Mouse (Mus musculus) limb, embryonic 11.5 days (tissue): Measurements from ENCODE around the gene Gabra4. TPM values are rescaled to one million over a fixed set of nuclear protein-coding genes. Genes with fewer than 3 reads are reported as not detected.

Experiments
- ATAC-seq: fragments of 200-750 bp; cut with Nextera tagmentation; 2 replicates; pipeline ENCODE4 v1.8.0; 2017; ENCODE audit warnings: low read depth; ENCODE audit not compliant: insufficient number of reproducible peaks, low FRiP score, low TSS enrichment
- DNase-seq: peaks from one replicate; pipeline ENCODE4 v3.0.0-alpha.2; 2015; ENCODE audit warnings: low spot score
- H3K27ac ChIP-seq: fragments of 300-500 bp; sonication (generic); replicated peaks from 2 replicates; pipeline ENCODE4 v1.5.1; 2014; ENCODE audit warnings: low read depth, mild to moderate bottlenecking, low read length
- H3K27me3 ChIP-seq: fragments of 300-500 bp; sonication (generic); 2 replicates; pipeline ENCODE4 v1.6.1; 2014; ENCODE audit warnings: mild to moderate bottlenecking, low read length, mixed read lengths; ENCODE audit not compliant: control insufficient read depth, insufficient read depth
- H3K36me3 ChIP-seq: fragments of 300-500 bp; sonication (generic); 2 replicates; pipeline ENCODE4 v1.6.1; 2014; ENCODE audit warnings: mild to moderate bottlenecking, low read length, moderate library complexity, mixed read lengths; ENCODE audit not compliant: control insufficient read depth, insufficient read depth
- H3K4me1 ChIP-seq: fragments of 300-500 bp; sonication (generic); 2 replicates; pipeline ENCODE4 v1.6.1; 2014; ENCODE audit warnings: low read length, mixed read lengths; ENCODE audit not compliant: control insufficient read depth, insufficient read depth
- H3K4me2 ChIP-seq: fragments of 300-500 bp; sonication (generic); 2 replicates; pipeline ENCODE4 v1.6.1; 2014; ENCODE audit warnings: low read depth, mild to moderate bottlenecking, moderate library complexity; ENCODE audit not compliant: severe bottlenecking
- H3K4me3 ChIP-seq: fragments of 300-500 bp; sonication (generic); 2 replicates; pipeline ENCODE4 v1.5.1; 2014; ENCODE audit warnings: low read depth, low read length
- H3K9ac ChIP-seq: fragments of 300-500 bp; sonication (generic); 2 replicates; pipeline ENCODE4 v1.6.1; 2014; ENCODE audit warnings: mild to moderate bottlenecking, low read length
- H3K9me3 ChIP-seq: fragments of 300-500 bp; sonication (generic); 2 replicates; pipeline ENCODE4 v1.6.1; 2016; ENCODE audit warnings: low read length; ENCODE audit not compliant: control insufficient read depth
- WGBS: fragments of 180-500 bp; shearing (Covaris S2); extraction: QIAGEN DNeasy Blood & Tissue Kit; methylation state at CpG from one replicate; pipeline ENCODE4 v1.1.7; 2014; 5-methylcytosine and 5-hydroxymethylcytosine counted together
- polyA plus RNA-seq: library from polyadenylated mRNA; unstranded; fragments of >200 nt; fragmentation: Nextera tagmentation; extraction: Ambion mirVana; gene quantifications from 2 replicates; pipeline ENCODE4 v1.2.1, GENCODE M21; 2014

Gabra4 gene
- 1.8 and 2.7 TPM in 2 replicates for polyA plus RNA-seq

DNA sequence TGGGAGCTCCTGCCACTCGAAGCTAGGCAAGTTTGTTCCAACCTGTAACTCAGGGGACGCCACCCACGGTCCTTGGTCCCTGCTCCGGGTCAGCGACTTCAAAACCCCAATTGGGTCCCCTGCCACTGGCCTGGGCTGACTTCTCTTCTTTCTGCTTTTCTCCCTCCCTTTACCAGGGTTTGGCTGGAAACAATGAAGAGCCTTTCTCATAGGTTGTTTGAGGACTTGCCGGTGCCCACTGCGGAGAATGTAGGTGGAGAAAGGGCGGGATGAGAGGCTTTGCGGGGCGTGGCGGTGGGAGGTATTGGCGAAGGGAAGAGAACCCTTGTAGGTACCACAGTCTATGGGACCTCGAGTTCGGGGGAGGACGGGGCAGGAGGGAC, at the start of gene Gabra4:
Gene Gabra4, minus strand, starts transcription at position 194 of the 383 bp plus-strand sequence.
- DNase-seq: no peak
- WGBS: 2% methylated on average over 15 of the region's 15 CpGs
- no peaks in the 10 kb centered on the region for H3K9me3 ChIP-seq
- H3K27ac ChIP-seq: no peak within 1 kb of the TSS
- peak within 1 kb of the TSS; percentile 45 for H3K4me3 ChIP-seq
- peak within 1 kb of the TSS; percentile 22; the same call in 1 of the 2 replicates for H3K9ac ChIP-seq
- H3K36me3 ChIP-seq: no peaks in the 10 kb centered on the region
- H3K4me2 ChIP-seq: peak within 1 kb of the TSS; percentile 87
- peak; percentile 70 for ATAC-seq
- 0 out of 2 replicates have a peak, but pooled peaks cover 3% of the 10 kb centered on the region for H3K4me1 ChIP-seq
- peaks cover 12% of the 10 kb centered on the region for H3K27me3 ChIP-seq

DNA sequence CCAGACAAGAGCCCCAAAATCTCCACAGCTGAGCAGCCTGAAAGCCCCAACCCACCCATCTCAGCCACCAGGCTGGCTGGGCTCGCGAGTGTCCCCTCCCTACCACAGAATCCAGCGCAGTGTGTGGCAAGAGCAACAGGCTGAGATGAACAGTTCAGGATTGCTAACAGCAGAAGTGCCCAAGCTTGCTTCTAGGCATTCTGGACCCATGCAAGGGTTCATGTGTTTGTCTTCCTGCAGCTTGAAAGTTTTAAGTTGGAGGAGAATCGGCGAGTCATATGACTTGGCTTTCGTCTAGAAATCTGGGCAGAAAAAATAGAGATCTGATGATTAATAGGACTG, 43.1 kb upstream of the Gabra4 start:
- Histone ChIP-seq H3K27me3 (peaks cover 8% of the 10 kb centered on the region), H3K9ac (peak overlapping the region; percentile 30; the same call in 1 of the 2 replicates), H3K27ac (no peak overlapping the region), H3K9me3 (no peaks in the 10 kb centered on the region), H3K4me3 (peak overlapping the region; percentile 44), H3K36me3 (no peaks in the 10 kb centered on the region), H3K4me2 (peak overlapping the region; percentile 76), H3K4me1 (no peaks in the 10 kb centered on the region)
- WGBS: 2% methylated on average over 6 of the region's 6 CpGs
- ATAC-seq (peak; percentile 40; the same call in 1 of the 2 replicates), DNase-seq (no peak)

DNA sequence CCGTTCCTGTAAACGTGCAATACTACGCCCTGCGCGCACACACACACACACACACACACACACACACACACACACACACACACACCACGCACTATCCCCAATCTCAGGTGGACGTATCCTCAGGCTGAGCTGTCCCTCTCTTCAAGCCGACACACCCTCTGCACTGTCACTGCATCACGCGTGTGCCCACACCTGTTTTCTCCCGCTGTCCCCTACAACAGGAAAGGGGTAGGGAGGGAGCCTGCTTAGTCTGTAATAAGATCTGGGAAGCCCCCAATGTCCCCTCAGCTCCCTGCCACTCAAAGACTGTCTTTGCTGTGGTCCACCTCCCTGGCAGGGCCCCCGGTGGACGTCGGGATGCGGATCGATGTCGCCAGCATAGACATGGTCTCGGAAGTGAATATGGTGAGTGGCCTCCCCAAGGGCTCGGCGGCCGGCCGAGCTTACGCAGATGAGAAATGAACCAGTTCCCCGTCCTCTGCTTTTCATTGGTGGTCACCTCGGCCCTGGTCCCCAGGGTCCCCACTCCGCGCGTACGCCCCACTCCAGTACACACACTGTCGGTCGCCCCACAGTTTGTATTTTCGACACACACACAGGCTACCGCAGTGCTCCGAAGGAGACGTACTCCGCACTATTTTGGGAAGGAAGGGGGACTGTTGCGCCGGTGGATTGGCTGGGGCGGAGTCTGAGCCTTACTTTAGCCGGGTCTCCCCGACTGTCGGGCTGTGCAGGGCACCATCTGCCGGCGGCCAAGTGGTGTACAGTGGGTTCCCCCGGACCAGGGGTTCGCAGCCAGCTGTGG, 42.6 kb upstream of the Gabra4 start:
- Histone ChIP-seq H3K4me3 (peak overlapping the region; percentile 44), H3K4me2 (peak overlapping the region; percentile 76), H3K9ac (peak overlapping the region; percentile 30; the same call in 1 of the 2 replicates), H3K27ac (no peak overlapping the region), H3K4me1 (no peaks in the 10 kb centered on the region), H3K9me3 (no peaks in the 10 kb centered on the region), H3K27me3 (peaks cover 8% of the 10 kb centered on the region), H3K36me3 (no peaks in the 10 kb centered on the region)
- ATAC-seq: peak; percentile 93
- WGBS: under 1% methylated on average over 44 of the region's 46 CpGs
- DNase-seq: peak; percentile 74

DNA sequence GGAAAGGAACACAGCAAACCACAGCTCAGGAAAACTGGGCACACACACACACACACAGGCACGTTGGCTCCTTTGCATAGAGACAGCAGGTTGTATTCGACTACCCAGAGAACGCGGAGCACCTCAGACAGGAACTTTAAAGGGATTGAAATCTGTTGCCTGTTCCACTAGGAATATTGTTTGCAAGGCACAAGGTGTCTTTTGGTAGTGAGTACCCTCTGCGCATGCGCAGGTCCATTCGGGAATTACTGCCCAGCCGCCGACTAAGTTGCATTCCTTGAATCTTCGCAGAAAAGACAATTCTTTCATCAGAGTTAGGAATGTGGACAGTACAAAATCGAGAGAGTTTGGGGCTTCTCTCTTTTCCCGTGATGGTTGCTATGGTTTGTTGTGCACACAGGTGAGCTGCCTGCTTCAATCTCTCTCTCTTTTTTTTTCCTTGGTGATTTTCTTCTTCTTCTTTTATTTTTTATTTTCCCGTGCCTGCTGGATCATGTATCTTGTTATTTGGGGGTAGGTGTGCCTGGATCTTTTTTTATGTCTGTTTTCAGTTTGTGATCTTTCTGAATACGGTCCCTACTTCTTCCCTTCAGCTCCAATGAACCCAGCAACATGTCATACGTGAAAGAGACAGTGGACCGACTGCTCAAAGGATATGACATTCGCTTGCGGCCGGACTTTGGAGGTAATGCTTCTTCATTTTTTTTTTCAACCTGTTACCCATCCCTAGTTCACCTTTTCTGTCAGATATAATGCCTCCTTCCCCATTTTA, 41.8 kb upstream of the Gabra4 start:
- ATAC-seq: no peak
- Histone ChIP-seq H3K4me2 (peak overlapping the region; percentile 76), H3K36me3 (no peaks in the 10 kb centered on the region), H3K4me1 (no peaks in the 10 kb centered on the region), H3K27ac (no peak overlapping the region), H3K9me3 (no peaks in the 10 kb centered on the region), H3K27me3 (peaks cover 8% of the 10 kb centered on the region), H3K9ac (no peak overlapping the region), H3K4me3 (peak overlapping the region; percentile 44; the same call in 1 of the 2 replicates)
- 2% methylated on average over 19 of the region's 19 CpGs for WGBS
- DNase-seq: peak; percentile 69

DNA sequence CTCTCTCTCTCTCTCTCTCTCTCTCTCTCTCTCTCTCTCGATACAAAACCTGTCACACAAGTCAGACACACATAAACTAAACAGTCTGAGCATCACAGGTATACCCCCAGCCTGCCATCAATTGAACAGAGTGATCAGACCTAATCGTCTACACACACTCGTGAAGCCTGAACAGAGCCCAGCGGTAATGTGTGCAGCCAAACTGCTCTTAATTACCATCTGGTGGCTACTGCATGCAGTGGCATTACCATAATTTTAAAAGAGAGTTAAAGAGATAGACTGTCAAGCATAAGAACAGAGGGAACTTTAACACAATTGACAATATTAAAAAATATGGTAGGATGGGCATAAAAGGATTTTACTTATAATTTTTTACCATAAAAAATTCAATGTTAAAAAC, 7.5 kb upstream of the Gabra4 start:
- Histone ChIP-seq H3K27me3 (no peaks in the 10 kb centered on the region), H3K4me1 (no peaks in the 10 kb centered on the region), H3K9me3 (no peaks in the 10 kb centered on the region), H3K27ac (no peak overlapping the region), H3K9ac (no peak overlapping the region), H3K36me3 (no peaks in the 10 kb centered on the region), H3K4me3 (no peak overlapping the region), H3K4me2 (no peak overlapping the region)
- WGBS: 35% methylated on average over 4 of the region's 4 CpGs
- no peak for DNase-seq
- no peak for ATAC-seq

DNA sequence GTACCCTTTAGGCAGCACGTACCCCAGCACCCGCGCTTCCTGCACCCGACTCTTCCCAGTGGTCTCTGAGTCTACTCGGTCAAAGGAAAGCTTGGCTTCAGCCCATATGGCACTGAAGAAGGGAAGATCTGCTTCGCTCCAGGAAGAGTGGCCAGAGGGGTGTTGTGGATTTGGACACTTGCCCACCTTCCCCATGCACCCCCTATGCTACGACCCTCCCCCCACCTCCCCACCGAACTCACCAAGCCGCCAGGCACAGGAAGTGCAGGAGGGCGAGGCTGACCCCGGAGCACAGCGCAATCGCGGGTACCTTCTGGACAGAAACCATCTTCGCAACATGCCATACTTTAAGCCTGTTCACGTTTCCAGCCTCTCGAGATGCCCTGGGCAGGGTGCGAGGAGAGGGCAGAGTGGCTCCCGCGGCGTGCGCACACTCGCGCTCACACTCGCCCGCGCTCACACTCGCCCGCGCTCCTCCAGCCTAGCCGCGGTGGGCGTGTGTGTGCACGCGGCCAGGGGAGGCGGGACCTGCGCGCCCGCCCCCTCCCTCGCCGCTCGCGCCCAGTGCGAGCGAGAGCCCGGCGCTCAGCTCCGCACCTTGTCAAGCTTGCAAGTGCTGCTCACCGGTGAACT, 510 bp downstream of the Gabra4 start, which contains the start of gene Gabrb1:
Gene Gabrb1, plus strand, starts transcription at position 632 of the 633 bp plus-strand sequence.
- DNase-seq (peak; percentile 62), ATAC-seq (peak; percentile 88)
- Histone ChIP-seq H3K9ac (peak within 1 kb of the TSS; percentile 22; the same call in 1 of the 2 replicates), H3K36me3 (no peaks in the 10 kb centered on the region), H3K4me3 (peak within 1 kb of the TSS; percentile 45), H3K9me3 (no peaks in the 10 kb centered on the region), H3K4me1 (0 out of 2 replicates have a peak, but pooled peaks cover 3% of the 10 kb centered on the region), H3K27me3 (peaks cover 12% of the 10 kb centered on the region), H3K27ac (no peak within 1 kb of the TSS), H3K4me2 (peak within 1 kb of the TSS; percentile 87)
- under 1% methylated on average over 46 of the region's 49 CpGs for WGBS

DNA sequence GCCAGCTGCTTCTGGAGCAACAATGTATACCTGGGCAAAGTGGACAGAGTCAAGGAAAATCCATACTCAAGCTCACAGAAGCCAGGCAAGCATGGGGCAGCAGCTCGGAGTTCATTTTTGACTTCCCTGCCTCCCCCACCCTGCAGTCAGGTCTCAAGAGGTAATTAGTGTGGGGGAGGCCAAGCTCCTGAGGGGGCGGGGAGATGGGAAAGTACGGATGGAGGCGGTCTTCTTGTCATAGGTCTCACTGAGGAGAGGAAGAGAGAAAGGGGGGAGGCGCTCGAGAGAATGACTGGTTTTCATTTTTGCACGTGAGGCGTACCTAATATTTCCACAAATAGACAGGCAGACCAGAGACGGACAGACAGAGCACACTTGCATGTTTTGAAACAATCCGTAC, 1.3 kb downstream of the Gabra4 start:
- WGBS: 8% methylated on average over 10 of the region's 10 CpGs
- H3K9ac ChIP-seq: no peak overlapping the region
- no peaks in the 10 kb centered on the region for H3K9me3 ChIP-seq
- H3K4me1 ChIP-seq: 0 out of 2 replicates have a peak, but pooled peaks cover 3% of the 10 kb centered on the region
- DNase-seq (no peak), ATAC-seq (no peak)
- no peak overlapping the region for H3K4me3 ChIP-seq
- peaks cover 12% of the 10 kb centered on the region for H3K27me3 ChIP-seq
- H3K36me3 ChIP-seq: no peaks in the 10 kb centered on the region
- H3K27ac ChIP-seq: no peak overlapping the region
- H3K4me2 ChIP-seq: peak overlapping the region; percentile 87; the same call in 1 of the 2 replicates

DNA sequence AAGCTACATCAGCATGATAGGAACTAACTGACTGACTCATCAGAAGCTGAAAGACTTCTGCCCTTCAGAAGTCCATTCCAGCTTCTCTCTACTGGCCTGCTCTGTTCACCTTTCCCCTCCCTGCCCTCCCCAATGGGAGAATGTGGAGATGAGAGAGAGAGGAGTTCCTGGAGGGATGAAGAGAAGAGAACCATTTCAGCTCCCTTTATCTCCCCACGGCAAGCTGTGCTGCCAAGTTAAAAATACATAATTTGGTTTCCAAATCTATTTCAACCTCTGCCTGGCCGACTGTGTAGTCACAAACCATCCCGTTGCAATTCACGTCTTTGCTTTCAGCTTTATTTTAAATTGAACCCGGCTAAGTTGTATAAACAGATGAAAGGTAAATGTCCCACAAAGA, 4.1 kb downstream of the Gabra4 start:
- no peak overlapping the region for H3K9ac ChIP-seq
- WGBS: 87% methylated on average over 5 of the region's 5 CpGs
- H3K36me3 ChIP-seq: no peaks in the 10 kb centered on the region
- ATAC-seq (no peak), DNase-seq (no peak)
- no peaks in the 10 kb centered on the region for H3K9me3 ChIP-seq
- no peak overlapping the region for H3K4me2 ChIP-seq
- peaks cover 12% of the 10 kb centered on the region for H3K27me3 ChIP-seq
- no peak overlapping the region for H3K4me3 ChIP-seq
- no peak overlapping the region for H3K27ac ChIP-seq
- H3K4me1 ChIP-seq: 0 out of 2 replicates have a peak, but pooled peaks cover 3% of the 10 kb centered on the region
